Mouse (Mus musculus) C3H10T1/2 (cell line): ENCODE results near the gene Clasp2. TPM values are rescaled to one million over a fixed set of nuclear protein-coding genes. Genes with fewer than 3 reads are reported as not detected.

Experiments
- polyA plus RNA-seq, 2 experiments: library from polyadenylated mRNA; unstranded; fragments of >200 nt; fragmentation: generic; extraction: Trizol; gene quantifications; one replicate each; pipeline ENCODE4 v1.2.1; 2012; ENCODE audit warnings: missing spikeins in 2 of 2

The Clasp2 gene
- 1 to 10 TPM in 1 of 2 experiments, under 1 TPM in 1; 0.43 to 3.2 TPM for polyA plus RNA-seq

DNA sequence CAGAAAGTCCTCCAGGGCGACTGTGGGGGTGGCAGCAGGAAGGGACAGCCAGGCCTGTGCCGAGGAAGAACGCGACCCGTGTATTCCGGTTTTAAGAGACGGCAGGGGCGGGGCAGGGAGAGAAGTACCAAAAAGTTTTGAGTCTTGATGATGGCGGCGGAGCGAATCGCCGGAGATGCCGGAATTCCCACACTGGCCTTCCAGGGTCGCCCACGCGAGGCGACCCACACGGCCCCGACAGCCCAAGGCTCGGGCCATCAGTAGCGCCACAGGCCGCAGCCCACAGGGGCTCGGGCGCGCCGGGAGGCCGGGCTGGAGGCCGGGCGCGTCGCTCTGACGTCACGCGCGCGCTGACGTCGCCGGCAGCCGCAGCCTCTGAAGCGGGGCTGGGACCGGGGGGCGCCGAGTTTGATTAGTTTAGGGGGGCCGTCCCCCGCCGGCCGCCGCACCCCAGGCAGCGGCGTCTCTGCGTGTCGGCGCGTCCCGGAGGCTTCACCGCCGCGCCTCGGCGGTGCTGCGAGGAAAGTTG lies at the start of gene Clasp2:
TSS of gene Clasp2 (plus strand) at position 366 of the 529 bp plus-strand sequence.

DNA sequence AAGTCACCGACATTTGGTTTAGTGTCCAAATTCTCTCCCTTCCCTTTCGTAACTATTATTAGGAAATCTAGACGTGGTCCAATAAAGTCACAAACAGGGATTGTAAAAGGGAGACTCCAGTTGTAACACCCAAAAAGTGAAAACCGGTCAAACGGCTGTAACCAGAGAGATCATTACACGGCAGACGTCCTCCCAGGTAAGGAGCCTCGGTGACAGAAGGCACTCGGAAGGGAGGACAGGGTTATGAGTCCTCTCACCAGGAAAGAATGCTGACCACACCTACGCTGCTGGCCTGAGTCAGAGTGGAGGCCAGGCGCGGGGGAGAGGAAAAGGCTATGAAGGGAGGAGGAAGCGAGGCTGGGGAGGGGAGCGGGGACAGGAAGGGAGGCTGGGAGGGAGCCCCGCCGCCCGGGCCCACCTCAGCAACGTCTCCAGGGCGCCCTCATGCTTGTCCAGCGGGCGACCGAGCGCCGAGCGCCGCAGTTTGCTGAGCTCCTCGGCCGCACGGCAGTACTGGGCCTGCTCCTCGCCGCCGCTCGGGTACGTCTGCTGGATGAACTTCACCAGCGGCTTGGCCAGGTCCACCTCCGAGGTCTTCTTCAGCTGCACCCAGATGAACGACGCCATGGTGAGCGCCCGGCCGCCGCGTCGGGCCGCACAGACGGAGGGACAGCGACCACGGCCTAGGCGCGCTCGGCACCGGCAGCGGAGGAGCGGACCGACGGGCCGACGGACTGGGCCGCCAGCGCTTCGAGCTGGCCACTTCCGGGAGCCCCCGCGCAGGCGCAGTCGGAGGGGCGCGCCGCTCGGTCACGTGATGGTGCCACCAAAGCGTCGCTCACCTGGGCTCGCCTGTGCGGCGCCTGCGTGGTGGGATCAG lies 33.6 kb upstream of the Clasp2 start, which contains the start of gene Pdcd6ip:
TSS of gene Pdcd6ip (minus strand) at position 779 of the 880 bp plus-strand sequence.

DNA sequence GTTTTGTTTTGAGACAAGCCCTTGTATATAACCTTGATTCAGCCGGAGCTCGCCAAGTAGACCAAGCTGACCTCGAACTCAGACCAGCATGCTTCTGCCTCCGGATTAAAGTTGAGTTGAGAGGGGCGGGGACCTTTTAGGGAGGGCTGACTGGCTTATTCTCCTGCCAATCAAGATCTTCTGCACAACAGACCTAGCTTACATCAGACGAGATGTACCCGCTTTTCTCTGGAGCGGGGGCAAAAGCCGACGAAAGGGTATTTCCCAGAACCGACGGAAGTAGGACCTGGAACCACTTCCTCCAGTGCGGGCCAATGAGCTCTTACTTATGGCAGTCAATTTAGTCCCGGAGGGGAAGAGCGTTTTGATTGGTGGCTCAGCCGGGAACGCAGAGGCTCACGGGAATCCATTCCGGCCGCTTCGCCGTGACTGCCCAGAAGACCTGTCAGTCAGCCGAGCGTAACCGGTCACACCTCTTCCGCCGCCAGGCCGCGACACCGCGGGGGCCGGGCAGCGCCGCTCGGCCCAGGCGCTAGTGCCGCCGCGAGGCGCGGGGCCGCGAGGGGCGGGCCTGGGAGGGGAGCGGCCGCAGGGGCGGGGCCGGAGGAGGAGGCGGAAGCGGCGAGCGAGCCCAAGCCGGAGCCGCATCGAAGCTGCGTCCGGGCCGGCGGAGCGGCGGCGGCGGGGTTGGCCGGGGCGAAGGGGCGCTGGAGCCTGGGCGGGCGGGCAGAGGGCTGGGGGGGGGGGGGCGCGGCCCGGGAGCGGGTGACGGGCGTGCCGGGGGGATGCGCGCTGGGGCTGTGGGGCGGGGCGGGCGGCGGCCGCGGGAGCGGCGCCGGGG lies 189.5 kb downstream of the Clasp2 start, which contains the start of gene Ubp1:
TSS of gene Ubp1 (plus strand) at position 401 of the 841 bp plus-strand sequence.

Other genes with a start within 250 kb of the Clasp2 start
- 10 to 100 TPM; 10.6 to 38.6 TPM for gene Pdcd6ip, start 33.2 kb upstream of the Clasp2 start, polyA plus RNA-seq
- 10 to 100 TPM in 1 of 2 experiments, 1 to 10 TPM in 1; 2.5 to 22.6 TPM for gene Ubp1, start 189.5 kb downstream of the Clasp2 start, polyA plus RNA-seq